Mouse (Mus musculus): Measurements from ENCODE around the gene Ccdc106.

The Ccdc106 gene

DNA sequence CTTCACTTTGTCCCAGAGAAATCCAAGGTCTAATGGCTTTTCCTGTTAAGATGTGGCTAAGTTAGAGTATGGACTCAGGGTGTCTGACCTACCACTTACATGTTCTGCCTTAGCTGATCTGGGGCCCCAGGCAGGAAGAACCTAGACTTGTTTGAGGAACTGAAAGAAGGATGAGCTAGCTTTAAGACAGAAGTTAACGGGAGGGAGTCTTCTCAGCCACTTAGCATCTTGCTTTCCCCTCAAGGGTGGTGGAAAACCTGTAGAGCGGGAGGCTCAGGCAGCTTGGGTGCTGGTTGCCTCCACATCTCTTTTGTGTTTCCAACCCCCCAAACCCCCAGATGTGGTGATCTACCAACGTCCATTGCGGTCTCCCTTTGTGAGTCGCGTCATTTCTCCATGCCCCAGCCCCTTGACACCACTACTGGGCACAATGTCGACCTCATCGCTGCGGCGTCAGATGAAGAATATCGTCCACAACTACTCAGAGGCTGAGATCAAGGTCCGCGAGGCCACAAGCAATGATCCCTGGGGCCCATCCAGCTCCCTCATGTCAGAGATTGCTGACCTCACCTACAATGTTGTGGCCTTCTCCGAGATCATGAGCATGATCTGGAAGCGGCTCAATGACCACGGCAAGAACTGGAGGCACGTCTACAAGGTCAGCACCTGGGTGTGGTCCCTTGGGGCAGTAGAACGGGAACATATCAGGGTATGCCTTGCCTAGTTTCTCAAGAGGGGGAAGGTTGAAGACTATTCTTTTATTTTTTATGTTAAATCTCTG, 63.2 kb downstream of the Ccdc106 start:
- no peak for DNase-seq

DNA sequence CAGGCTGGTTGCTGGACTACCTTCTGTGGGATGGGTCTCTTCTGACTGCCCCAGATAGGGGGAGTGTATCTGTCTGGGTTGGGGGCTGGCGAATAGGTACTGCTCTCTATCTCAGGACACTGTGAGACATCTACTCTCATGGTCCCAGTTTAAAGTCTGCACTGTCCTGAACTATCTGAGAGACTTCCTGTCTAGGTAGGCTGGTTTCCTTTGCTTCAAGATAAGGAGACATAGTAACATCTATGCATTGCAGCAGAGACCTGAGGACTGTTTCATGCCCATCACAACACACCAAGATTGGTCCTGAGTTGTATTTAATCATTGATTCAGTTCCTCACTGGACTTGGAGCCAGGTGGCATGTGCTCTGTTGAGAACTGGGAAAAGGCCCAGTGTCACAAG, 65.2 kb downstream of the Ccdc106 start:
- no peak for DNase-seq

DNA sequence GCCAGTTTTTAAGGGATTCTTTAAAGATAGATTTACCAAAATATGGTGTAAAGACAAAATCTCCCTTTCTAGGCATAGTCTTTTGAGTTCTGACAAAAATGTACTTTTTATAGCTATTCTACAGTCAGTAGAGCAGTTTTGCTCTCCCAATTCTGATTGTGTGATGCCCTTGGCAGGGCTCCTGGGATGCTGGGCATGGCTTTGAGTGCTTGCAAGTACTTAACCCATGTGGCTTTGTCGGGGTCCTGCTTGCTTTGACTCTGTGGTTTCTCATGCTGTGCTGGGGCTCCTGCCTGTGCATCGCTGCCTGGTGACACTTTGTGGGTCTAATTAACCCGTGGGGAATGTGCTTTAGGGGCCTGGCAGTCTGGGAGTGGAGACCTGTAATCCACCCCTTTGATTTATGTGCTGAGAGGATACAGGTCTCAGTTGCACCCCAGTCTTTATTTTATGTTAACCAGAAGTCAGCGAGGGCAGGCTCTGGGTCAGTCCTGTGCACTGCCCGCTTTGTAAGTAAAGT, 66.6 kb downstream of the Ccdc106 start:
- no peak for DNase-seq

DNA sequence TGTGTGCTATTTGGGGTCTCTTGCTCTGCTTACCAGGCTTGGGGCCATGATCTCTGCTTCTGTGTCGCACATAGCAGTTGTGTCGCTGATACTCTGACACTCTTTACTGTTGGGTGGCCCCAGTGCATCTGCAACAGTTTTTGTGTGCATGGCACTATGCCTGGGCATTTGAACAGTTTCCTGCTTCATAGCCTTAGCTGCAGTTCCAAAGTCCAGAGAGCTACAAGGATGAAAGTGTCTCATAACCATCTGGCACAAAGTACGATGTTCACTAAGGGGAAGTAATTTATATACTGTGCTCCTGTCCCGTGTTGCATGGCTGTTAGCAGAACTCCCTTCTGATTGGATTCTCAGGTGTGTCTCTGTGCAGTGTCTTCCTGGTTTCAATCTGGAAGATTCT, 67.5 kb downstream of the Ccdc106 start:
- no peak for DNase-seq

DNA sequence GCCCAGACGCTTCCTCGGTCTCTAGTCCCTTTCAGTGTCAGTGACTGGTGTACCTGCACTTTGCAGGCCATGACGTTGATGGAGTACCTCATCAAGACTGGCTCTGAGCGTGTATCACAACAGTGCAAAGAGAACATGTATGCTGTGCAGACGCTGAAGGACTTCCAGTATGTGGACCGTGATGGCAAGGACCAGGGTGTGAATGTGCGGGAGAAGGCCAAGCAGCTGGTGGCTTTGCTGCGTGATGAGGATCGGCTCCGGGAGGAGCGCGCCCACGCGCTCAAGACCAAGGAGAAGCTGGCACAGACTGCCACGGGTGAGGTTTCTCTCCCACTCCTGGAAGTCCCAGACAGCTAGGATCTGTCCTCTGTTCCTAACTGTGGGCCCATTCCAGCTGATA, 69.5 kb downstream of the Ccdc106 start:
- DNase-seq = no peak

DNA sequence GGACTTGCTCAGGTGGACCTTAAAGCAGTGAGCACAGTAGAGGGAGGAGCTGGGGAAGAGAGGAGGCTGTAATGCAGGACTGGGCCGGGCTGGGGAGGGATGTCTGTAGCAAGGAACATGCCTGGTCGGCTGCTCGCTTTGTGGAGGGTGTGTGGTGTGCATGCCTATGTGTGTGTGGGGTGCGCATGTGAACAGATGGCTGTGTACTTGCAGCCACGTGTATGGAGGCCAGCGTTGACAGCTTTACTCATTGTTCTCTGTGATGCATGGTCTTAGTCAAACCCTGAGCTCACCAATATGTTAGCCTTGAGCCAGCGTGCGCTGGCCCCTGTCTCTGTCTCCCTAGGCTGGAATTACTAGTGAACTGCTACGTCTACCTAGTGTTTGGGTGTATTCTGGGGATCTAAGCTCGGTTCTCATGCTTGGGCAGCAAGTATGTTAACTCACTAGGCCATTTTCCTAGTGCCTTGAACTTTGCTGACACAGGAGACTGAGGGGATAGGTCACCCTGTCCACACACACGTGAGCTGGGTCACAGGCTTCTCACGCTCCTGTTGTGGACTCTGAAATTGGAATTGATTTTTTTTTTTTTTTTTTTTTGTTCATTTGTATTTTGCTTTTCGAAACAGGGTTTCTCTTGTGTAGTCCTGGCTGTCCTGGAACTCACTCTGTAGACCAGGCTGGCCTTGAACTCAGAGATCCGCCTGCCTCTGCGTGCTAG, 70.8 kb downstream of the Ccdc106 start:
- DNase-seq = no peak

DNA sequence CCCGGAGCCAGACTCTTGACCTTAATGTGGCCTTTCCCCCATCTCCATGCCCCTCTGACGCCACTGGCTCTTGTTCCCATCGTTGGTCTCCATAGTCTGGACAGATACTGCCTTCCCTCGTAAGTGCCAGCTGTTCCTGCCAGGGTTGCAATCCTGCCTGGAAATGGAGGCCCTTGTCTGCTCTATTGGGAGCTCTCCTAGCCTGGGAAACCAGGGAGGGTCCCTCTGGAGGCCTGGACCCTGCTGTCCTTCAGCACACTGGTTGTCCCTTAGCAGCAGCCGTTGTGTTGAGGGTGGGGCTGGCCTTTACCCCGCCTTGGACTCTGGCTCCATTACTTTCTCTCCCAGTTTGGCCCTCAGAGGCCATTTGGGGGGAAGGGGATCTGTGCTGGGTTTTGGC, 72.0 kb downstream of the Ccdc106 start:
- no peak for DNase-seq

DNA sequence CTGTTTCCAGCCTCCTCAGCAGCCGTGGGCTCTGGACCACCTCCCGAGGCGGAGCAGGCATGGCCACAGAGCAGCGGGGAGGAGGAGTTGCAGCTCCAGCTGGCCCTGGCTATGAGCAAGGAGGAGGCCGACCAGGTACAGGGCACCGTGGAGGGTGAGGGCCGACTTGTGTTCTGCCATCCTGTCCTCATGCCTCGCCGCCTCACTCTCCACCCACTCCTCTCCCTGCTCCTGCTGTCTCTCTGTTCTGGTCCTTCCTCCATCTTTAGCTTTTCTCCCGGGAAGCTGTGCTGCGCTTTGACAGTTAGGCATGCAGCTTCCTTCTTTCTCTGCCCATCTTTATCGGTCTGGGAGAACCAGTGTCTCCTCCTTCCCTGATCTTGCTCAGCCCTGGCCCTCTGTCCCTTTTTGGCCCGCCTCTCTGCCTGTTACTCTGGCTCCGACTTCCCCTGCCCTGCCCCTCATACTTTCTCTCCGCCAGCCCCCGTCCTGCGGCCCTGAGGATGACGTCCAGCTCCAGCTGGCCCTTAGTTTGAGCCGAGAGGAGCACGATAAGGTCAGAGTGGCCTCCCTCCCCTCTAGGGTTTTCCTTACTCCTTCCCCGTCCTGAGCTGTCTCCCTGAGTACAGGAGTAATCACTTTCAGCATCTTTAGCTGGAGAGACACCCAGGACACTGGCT, 72.6 kb downstream of the Ccdc106 start:
- DNase-seq = no peak

DNA sequence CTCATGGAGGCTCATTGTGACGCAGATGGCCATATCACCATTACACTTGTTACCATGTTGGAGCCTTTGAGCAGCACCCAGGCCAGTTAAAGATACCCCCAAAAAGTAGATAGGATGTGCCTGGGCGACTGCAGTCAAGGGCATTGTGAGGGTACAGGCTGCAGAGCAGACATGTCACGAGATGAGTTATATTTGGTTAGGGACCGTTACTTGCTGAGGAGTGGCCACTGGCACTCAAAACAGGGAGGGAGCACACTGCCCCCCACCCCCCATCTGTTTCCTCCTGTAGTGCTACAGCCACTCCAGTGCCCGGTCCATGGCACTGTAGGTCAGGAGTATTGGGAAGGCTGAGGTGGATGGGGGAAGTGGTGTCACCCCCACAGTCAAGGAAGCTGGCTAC, 78.4 kb downstream of the Ccdc106 start:
- no peak for DNase-seq

DNA sequence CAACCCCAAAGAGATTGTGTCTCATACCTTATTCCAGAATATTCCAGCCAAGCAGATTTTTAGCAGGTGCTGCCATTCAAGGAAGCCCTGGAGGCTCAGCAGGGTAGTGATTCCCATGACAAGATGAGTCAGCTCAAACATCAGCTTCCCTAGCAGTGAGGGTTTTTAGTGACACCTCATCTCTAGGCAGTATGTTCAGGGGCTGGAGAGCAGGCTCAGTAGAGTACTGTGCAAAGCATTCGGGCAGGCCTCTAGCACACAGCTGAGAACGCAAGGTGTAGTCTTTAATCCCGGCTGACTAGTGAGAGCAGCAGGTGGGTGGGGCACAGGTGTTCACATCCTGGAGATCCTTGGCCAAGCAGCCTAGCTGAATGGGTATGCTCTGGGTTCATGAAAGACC, 79.4 kb downstream of the Ccdc106 start:
- DNase-seq = no peak

DNA sequence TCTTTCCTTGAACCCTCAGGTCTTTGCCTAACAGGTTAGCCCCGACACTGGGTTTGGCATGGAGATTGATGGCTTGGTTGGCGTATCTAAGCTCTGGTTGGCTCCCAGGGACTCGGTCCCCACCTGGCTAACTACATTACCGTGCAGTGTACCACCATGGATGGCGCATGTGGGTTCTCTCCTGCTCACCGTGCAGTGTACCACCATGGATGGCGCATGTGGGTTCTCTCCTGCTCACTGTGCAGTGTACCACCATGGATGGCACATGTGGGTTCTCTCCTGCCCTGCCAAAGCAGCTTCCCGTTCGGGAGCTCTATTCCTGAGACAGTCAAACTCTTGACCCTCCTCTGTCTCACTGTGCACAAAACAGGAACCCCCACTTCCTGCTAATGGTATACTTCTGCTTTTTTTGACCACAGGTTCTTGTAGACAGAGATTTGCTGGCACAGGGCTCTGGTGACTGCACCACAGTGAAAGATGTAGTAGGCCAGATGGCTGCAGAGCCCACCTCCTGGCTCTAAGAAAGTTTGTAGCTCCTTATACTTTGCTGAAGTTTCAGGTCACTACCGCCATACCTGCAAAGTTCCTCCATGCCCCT, 80.8 kb downstream of the Ccdc106 start:
- DNase-seq = no peak

DNA sequence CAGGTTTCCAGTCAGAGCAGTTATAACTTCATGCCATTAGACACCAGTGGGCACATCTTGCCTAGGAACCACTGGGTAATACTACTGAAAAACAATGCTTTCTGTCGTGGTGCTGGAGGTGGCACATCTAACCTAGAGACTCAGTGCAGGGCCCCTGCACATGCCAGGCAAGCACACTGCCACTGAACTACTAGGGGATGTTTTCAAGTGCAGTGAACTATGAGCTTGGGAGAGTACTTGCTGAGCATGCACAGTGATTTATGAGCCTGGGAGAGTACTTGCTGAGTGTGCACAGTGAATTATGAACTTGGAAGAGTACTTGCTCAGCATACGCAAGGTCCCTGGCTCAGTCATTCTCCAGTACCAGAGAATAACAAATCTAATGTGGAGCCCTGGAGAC, 82.2 kb downstream of the Ccdc106 start:
- no peak for DNase-seq

DNA sequence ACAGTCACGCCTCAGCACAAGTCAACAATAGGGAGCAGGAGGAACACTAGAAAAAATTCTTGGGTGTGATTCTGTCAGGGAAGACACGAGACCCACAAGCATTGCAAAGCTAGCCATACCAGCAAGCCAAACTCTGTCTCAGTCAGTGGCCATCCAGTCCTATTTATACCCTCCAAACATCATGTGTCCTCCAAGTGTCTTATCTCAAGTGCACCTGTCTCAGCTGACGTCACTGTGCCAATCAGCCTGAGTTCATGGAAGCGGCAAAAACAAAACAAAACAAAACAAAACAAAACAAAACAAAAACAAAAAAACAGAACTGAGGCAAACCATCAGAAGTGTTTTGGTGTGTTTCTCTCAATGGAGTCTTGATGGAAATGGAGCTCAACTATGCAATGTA, 87.9 kb downstream of the Ccdc106 start:
- DNase-seq = no peak

DNA sequence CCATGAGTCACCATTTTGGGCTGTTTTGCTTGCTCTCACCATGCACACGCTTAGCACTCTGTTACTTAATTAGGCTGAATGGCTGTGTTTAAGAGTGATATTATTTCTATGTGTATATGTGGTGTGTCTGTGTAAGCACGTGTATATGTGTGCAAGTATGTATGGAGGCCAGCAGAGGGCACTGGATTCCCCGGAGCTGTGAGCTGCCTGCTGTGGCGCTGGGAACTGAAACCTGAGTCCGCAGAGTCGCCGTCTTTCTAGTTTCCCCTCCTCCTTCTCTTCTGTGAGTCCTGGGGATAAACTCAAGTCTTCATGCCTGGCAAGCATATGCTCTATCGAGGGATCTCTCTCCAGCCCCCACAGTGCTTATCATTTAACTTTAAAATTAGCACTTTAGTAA, 88.9 kb downstream of the Ccdc106 start:
- DNase-seq = no peak
